Mouse (Mus musculus) hematopoietic multipotent progenitor cell, adult 10-12 weeks (in vitro differentiated cells): ENCODE data around the gene Cbr3. TPM values are rescaled to one million over a fixed set of nuclear protein-coding genes. Genes with fewer than 3 reads are reported as not detected.

Experiments
- polyA plus RNA-seq: library from polyadenylated mRNA; stranded (reverse); fragments of >175 nt; gene quantifications from 2 replicates; pipeline ENCODE4 v1.2.3, GENCODE M21; 2012; ENCODE audit warnings: low replicate concordance

Cbr3 gene
- 3.7 and 7.8 TPM in 2 replicates for polyA plus RNA-seq

GRCm38 (mm10) chr16:93682689-93683507 lies at the start of gene Cbr3:
Cbr3 (plus strand) TSS chr16:93683215.

GRCm38 (mm10) chr16:93711411-93712188 lies 28.6 kb downstream of the Cbr3 start, which contains the start of gene Dop1b:
Dop1b (plus strand) TSS chr16:93711904.

Other genes with a start within 250 kb of the Cbr3 start
- 3.5 and 4.2 TPM in 2 replicates for gene Setd4, start 79.2 kb upstream of the Cbr3 start, polyA plus RNA-seq
- gene Cbr1, start 77.4 kb upstream of the Cbr3 start, polyA plus RNA-seq, result 34.0 and 57.0 TPM in 2 replicates
- gene Gm5678, start 55.1 kb upstream of the Cbr3 start, polyA plus RNA-seq, result not detected in 2 replicates
- 36.9 and 40.7 TPM in 2 replicates for gene Dop1b, start 28.7 kb downstream of the Cbr3 start, polyA plus RNA-seq
- 11.4 and 20.7 TPM in 2 replicates for gene Morc3, start 148.9 kb downstream of the Cbr3 start, polyA plus RNA-seq
- gene Chaf1b, start 200.7 kb downstream of the Cbr3 start, polyA plus RNA-seq, result 12.0 and 19.2 TPM in 2 replicates